Mouse (Mus musculus) neural tube, embryonic 14.5 days (tissue): ENCODE results near the gene Akap6. TPM values are rescaled to one million over a fixed set of nuclear protein-coding genes. Genes with fewer than 3 reads are reported as not detected.

ENCODE experiments used
- ATAC-seq: fragments of 200-750 bp; cut with Nextera tagmentation; 2 replicates; pipeline ENCODE4 v1.8.0; 2017; ENCODE audit warnings: low read depth, mild to moderate bottlenecking, moderate TSS enrichment, moderate library complexity
- H3K27ac ChIP-seq: fragments of 300-500 bp; sonication (generic); 2 replicates; pipeline ENCODE4 v1.5.1; 2014; ENCODE audit warnings: low read depth, mild to moderate bottlenecking, control low read depth, low read length, moderate library complexity, mixed read lengths
- H3K27me3 ChIP-seq: fragments of 300-500 bp; sonication (generic); 2 replicates; pipeline ENCODE4 v1.6.1; 2014; ENCODE audit warnings: low read length; ENCODE audit not compliant: control insufficient read depth, insufficient read depth
- H3K36me3 ChIP-seq: fragments of 300-500 bp; sonication (generic); 2 replicates; pipeline ENCODE4 v1.6.1; 2014; ENCODE audit warnings: low read length, mixed read lengths; ENCODE audit not compliant: control insufficient read depth, insufficient read depth
- H3K4me1 ChIP-seq: fragments of 300-500 bp; sonication (generic); 2 replicates; pipeline ENCODE4 v1.6.1; 2014; ENCODE audit warnings: low read length; ENCODE audit not compliant: control insufficient read depth, insufficient read depth
- H3K4me2 ChIP-seq: fragments of 300-500 bp; sonication (generic); 2 replicates; pipeline ENCODE4 v1.6.1; 2014; ENCODE audit warnings: mild to moderate bottlenecking, low read depth, low read length, control low read depth
- H3K4me3 ChIP-seq: fragments of 300-500 bp; sonication (generic); 2 replicates; pipeline ENCODE4 v1.5.1; 2014; ENCODE audit warnings: low read depth, low read length, control low read depth, mixed read lengths
- H3K9ac ChIP-seq: fragments of 300-500 bp; sonication (generic); replicated peaks from 2 replicates; pipeline ENCODE4 v1.6.1; 2014; ENCODE audit warnings: low read depth, mild to moderate bottlenecking, control low read depth, low read length, mixed read lengths
- H3K9me3 ChIP-seq: fragments of 300-500 bp; sonication (generic); 2 replicates; pipeline ENCODE4 v1.6.1; 2016; ENCODE audit warnings: low read length; ENCODE audit not compliant: control insufficient read depth
- WGBS: fragments of 180-500 bp; shearing (Covaris S2); extraction: QIAGEN DNeasy Blood & Tissue Kit; methylation state at CpG from one replicate; pipeline ENCODE4 v1.1.7; 2014; 5-methylcytosine and 5-hydroxymethylcytosine counted together
- polyA plus RNA-seq: library from polyadenylated mRNA; unstranded; fragments of >200 nt; fragmentation: Nextera tagmentation; extraction: Ambion mirVana; gene quantifications from 2 replicates; pipeline ENCODE4 v1.2.1, GENCODE M21; 2014

The Akap6 gene
- polyA plus RNA-seq, 1 experiment from 2014 or later, result 44.0 TPM

GRCm38 (mm10) chr12:52769561-52769960 lies 70.4 kb downstream of the Akap6 start:
- no peak overlapping the region for H3K4me2 ChIP-seq
- no peak overlapping the region for H3K4me3 ChIP-seq
- ATAC-seq, result no peak
- H3K36me3 ChIP-seq, result no peaks in the 10 kb centered on the region
- 22% methylated on average over 3 of the region's 3 CpGs for WGBS
- no peak overlapping the region for H3K9ac ChIP-seq
- H3K27ac ChIP-seq, result no peak overlapping the region
- peaks cover 42% of the 10 kb centered on the region for H3K4me1 ChIP-seq
- no peaks in the 10 kb centered on the region for H3K27me3 ChIP-seq
- H3K9me3 ChIP-seq, result no peaks in the 10 kb centered on the region

DNA sequence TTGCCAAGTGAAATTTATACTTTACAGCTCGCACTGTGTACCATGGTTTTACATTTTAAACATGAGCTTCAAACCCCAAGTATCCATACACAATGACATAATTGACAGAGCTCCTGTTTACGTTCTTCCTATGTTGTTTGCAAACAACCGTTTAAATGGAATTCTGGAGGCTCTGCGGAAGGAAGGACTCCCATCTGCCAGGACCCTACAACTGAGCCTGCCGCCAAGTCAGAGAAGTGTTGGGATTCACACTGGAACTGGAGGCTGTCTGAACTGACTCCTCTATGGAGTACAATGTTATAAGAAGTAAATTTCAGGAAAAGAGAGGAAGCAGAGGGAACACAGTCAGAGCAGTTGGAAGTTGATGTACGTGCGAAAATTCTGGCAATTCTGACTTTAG lies 72.7 kb downstream of the Akap6 start:
- Histone ChIP-seq H3K36me3 (no peaks in the 10 kb centered on the region), H3K27me3 (no peaks in the 10 kb centered on the region), H3K4me1 (peaks cover 45% of the 10 kb centered on the region), H3K4me3 (no peak overlapping the region), H3K9ac (no peak overlapping the region), H3K4me2 (no peak overlapping the region), H3K27ac (peak overlapping the region; percentile 58; the same call in 1 of the 2 replicates), H3K9me3 (no peaks in the 10 kb centered on the region)
- ATAC-seq, result no peak
- WGBS, result 54% methylated on average over 7 of the region's 7 CpGs

DNA sequence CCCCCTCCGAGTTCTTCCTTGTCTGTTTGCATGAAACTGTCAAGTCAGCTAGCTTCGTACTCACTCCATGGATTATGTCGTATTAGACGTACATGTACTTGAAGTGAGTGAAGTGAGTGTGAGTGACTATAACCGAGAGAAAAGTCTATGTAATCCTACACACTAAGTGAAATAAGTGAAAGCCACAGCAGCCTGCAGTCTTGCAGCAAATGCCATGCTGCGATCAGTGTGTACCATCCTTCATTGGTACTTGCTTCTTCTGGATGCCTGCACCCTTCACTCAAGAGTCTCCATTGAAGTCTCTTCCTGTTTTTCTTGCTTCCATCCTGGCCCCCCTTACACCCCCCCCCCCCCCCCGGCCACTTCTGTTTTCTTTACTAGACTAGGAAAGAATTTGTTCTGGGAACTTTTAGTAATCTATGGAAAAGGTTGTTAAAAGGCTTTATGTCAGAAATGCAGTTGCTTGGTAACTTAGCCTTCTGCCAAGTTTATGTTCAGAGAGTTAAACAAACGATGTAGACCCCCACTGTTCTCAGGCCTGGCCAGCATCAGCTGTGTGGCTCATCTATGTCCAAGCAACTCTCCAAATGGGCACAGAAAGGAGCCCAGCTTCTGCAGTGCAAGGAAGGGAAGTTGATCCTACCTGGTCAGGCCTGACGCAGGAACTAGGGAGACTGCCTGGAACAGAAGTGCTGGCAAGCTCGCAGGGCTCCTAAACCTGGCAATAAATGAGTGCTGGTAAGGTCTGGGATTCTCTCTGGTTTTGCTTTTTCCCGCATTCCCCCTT lies 73.5 kb downstream of the Akap6 start:
- no peaks in the 10 kb centered on the region for H3K36me3 ChIP-seq
- 33% methylated on average over 10 of the region's 11 CpGs for WGBS
- ATAC-seq, result peak; percentile 42; the same call in 1 of the 2 replicates
- no peak overlapping the region for H3K9ac ChIP-seq
- peaks cover 45% of the 10 kb centered on the region for H3K4me1 ChIP-seq
- H3K4me3 ChIP-seq, result no peak overlapping the region
- H3K27me3 ChIP-seq, result no peaks in the 10 kb centered on the region
- H3K4me2 ChIP-seq, result peak overlapping the region; percentile 23
- peak overlapping the region; percentile 69 for H3K27ac ChIP-seq
- no peaks in the 10 kb centered on the region for H3K9me3 ChIP-seq

DNA sequence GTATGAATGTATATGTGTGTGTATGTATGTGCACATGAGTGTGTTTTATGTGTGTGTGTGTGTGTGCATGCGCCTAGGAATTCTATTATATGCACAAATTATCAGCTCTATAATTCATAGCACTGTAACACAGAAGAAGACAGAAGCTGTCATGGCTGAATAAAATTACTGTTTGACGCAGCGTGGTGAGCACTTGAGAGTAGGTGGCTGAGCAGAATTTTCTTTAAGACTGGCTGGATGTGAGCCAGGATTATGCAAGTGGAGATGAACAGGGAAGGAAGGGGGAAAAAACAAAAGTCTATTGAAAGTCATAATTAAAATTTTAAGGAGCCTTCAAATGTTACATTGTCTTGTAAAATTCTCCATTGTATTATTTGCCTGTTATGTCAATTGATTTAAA lies 74.7 kb downstream of the Akap6 start:
- Histone ChIP-seq H3K27me3 (no peaks in the 10 kb centered on the region), H3K36me3 (no peaks in the 10 kb centered on the region), H3K4me1 (peaks cover 43% of the 10 kb centered on the region), H3K9me3 (no peaks in the 10 kb centered on the region), H3K4me3 (0 out of 2 replicates have a peak overlapping the region, but pooled peaks have one; percentile 9), H3K9ac (no peak overlapping the region), H3K27ac (peak overlapping the region; percentile 69; the same call in 1 of the 2 replicates), H3K4me2 (peak overlapping the region; percentile 23; the same call in 1 of the 2 replicates)
- peak; percentile 39; the same call in 1 of the 2 replicates for ATAC-seq
- 20% methylated on average over 3 of the region's 3 CpGs for WGBS

GRCm38 (mm10) chr12:52774382-52774781 lies 75.2 kb downstream of the Akap6 start:
- 4% methylated on average over 6 of the region's 6 CpGs for WGBS
- Histone ChIP-seq H3K9me3 (no peaks in the 10 kb centered on the region), H3K4me2 (no peak overlapping the region; the same call in 1 of the 2 replicates), H3K9ac (no peak overlapping the region), H3K36me3 (no peaks in the 10 kb centered on the region), H3K4me1 (peaks cover 41% of the 10 kb centered on the region), H3K27ac (peak overlapping the region; percentile 34; the same call in 1 of the 2 replicates), H3K4me3 (no peak overlapping the region), H3K27me3 (no peaks in the 10 kb centered on the region)
- ATAC-seq, result peak; percentile 41; the same call in 1 of the 2 replicates

GRCm38 (mm10) chr12:52780216-52780615 lies 81.0 kb downstream of the Akap6 start:
- Histone ChIP-seq H3K9ac (no peak overlapping the region), H3K9me3 (no peaks in the 10 kb centered on the region), H3K27ac (no peak overlapping the region), H3K4me1 (peaks cover 13% of the 10 kb centered on the region), H3K4me2 (no peak overlapping the region), H3K4me3 (no peak overlapping the region), H3K36me3 (no peaks in the 10 kb centered on the region), H3K27me3 (no peaks in the 10 kb centered on the region)
- ATAC-seq, result no peak
- WGBS, result 18% methylated on average over 5 of the region's 5 CpGs

- H3K27ac ChIP-seq, result no peak overlapping the region
- peaks cover 13% of the 10 kb centered on the region for H3K4me1 ChIP-seq
- no peak for ATAC-seq
- no peak overlapping the region for H3K9ac ChIP-seq
- H3K4me3 ChIP-seq, result no peak overlapping the region
- no peaks in the 10 kb centered on the region for H3K36me3 ChIP-seq
- no peaks in the 10 kb centered on the region for H3K27me3 ChIP-seq
- H3K4me2 ChIP-seq, result no peak overlapping the region
- no peaks in the 10 kb centered on the region for H3K9me3 ChIP-seq
- 65% methylated on average over 7 of the region's 7 CpGs for WGBS
Measured at GRCm38 (mm10) chr12:52781066-52781465, 81.9 kb downstream of the Akap6 start.

DNA sequence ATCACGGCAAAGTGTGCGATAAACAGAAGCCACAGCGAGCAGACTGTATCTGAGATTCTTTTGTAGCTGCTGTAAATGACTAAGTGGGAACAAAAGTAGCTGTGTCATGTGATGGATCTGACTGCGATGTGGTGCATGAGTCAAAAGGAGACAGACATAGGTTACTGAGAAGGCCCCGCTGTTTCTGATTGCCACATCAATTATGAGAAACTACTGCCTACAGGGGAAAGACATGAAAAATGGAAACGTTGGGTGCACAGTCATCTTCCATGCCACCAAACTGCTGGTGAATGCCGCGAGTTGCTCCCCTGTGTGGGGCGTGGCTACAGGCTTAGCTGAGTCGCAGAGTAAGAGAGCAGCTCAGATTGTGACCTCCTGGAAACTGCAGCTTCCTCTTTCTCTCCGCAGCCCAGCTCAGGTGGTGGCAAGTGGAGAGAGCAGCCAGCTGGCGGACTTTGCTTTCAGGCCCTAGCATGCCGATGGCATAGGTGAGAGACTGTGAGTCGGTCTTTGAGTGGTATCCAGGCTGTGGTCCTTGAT lies 83.8 kb downstream of the Akap6 start:
- ATAC-seq, result peak; percentile 76
- Histone ChIP-seq H3K36me3 (no peaks in the 10 kb centered on the region), H3K4me3 (no peak overlapping the region), H3K9me3 (no peaks in the 10 kb centered on the region), H3K9ac (no peak overlapping the region), H3K27me3 (no peaks in the 10 kb centered on the region), H3K4me2 (peak overlapping the region; percentile 41), H3K4me1 (peaks cover 13% of the 10 kb centered on the region), H3K27ac (peak overlapping the region; percentile 25)
- 6% methylated on average over 14 of the region's 14 CpGs for WGBS

DNA sequence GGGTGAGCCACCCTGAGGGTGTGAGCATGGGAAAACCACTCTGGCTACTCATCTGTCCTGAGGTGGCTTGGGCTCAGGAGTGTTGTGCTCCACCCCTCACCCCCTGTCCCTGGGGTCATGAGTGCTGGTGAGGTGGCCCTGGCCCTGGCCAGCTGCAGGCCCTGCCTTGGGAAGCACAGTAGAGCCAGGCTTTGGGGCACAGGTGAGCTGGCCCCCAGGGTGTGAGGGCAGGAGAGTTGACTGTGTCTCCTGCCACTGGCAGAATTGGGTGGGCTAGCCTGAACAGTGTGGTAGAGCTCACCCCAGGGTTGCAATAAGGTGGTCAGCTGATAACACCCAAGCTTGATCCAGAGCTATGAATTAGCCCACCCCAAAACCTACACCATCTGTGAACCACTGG lies 86.0 kb downstream of the Akap6 start:
- Histone ChIP-seq H3K36me3 (no peaks in the 10 kb centered on the region), H3K9me3 (no peaks in the 10 kb centered on the region), H3K4me2 (no peak overlapping the region), H3K27ac (no peak overlapping the region), H3K4me1 (peaks cover 28% of the 10 kb centered on the region), H3K4me3 (no peak overlapping the region), H3K27me3 (no peaks in the 10 kb centered on the region), H3K9ac (no peak overlapping the region)
- ATAC-seq, result no peak; the same call in 1 of the 2 replicates
